Mouse (Mus musculus) MEL-GATA-1-ER (cell line): Measurements from ENCODE around the gene Cbwd1.

Experiments
- DNase-seq: peaks from one replicate; pipeline ENCODE4 v3.0.0-alpha.2; 2012; ENCODE audit warnings: low read depth; ENCODE audit errors: extremely low read depth

The Cbwd1 gene

GRCm38 (mm10) chr19:24961172-24961962, at the start of gene Cbwd1:
Gene Cbwd1 (minus strand): TSS chr19:24961610.
- peak; percentile 91 for DNase-seq

DNA sequence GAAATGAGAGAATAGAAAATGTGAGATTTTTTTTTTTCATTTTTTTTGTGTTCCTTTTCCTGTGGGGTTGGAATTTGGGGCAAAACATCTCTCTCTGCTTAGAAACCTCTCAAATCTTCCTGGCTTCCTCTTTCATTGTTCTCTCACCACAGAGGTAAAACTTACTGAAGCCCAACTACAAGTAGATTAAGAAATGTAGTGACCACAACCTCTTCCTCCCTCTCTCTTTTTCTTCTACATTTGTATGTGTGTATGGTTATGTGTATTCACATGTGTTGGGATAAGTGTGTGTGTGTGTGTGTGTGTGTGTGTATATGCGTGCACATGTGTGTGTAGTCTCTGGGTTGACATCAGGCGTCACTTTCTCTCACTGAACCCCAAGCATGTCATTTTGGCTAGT, 47.1 kb upstream of the Cbwd1 start:
- no peak for DNase-seq

DNA sequence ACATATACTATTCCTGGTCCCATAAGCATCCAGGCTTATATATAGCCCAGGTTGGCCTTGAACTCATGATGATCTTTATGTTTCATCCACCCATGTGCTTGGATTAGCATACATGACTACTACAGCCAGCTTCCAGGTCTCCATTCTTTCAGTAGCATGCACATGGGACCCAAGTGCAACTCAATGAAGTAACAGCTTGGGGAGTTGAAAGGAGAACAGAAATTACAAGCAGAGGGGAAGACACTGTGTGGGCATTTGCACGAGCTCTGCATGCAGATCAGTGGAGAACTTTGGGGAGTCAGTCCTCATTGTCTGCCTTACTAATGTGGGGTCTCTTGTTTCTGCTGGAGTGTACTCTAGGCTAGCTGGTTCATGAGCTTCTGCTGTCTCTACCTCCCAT, 45.3 kb upstream of the Cbwd1 start:
- no peak for DNase-seq

DNA sequence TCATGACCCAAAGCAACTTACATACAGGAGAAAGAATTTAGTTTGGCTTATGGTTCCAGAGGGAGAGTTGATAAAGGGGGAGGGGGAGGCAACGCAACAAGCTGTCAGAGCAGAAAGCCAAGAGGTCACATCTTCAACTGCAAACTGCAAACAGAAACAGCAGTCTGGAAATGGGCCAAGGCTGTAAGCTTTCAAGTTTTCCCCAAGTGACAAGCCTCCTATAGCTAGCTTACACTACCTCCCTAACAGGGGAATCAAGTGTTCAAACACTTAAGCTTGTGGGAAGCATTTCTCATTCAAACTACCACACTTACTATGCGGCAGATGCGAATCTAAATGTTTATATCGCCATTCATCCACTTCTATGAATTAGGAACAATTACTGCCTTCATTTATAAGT, 42.4 kb upstream of the Cbwd1 start:
- DNase-seq, result no peak

DNA sequence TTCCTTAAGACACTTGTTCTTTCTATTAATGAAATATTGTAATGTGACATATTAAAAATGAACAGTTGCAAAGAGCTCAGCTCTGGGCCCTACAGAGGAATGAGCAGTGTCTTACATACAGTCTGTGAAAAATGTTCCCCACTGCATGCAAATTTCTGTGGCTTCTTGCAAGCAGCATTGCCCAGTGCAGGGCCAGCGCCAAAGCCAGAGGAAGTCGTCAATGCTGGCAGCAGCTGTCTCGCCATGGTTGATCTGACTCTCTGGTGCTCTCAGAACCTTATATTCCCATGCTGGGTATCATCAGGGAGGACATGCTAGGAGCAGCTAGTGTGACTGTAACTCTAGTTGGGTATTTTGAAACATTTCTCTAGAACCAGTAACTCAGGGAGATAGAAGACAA, 41.4 kb upstream of the Cbwd1 start:
- DNase-seq, result no peak

DNA sequence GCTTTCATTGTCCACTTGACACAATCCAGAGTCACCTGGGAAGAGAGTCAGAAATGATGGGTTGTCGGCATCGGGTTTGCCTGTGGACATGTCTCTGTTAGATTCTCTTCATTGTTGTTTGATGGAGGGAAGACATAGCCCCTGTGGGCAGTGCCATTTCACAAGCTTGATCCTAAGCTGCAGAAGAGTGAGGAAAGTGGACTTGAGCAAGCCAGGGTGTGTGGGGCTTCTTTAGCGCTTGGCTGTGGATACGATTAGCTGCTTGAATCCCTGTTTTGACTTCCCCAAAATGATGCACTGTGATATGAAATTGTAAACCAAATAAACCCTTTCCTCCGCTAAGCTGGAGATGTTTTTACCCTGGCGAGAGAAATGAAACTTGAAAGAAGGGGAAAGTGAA, 40.6 kb upstream of the Cbwd1 start:
- no peak for DNase-seq

- no peak for DNase-seq
Observed at GRCm38 (mm10) chr19:25000153-25000552, 38.7 kb upstream of the Cbwd1 start.

- DNase-seq, result peak; percentile 55
Observed at GRCm38 (mm10) chr19:24999201-24999886, 37.9 kb upstream of the Cbwd1 start, which contains the start of gene Dock8. Gene Dock8 (plus strand): TSS chr19:24999534.

DNA sequence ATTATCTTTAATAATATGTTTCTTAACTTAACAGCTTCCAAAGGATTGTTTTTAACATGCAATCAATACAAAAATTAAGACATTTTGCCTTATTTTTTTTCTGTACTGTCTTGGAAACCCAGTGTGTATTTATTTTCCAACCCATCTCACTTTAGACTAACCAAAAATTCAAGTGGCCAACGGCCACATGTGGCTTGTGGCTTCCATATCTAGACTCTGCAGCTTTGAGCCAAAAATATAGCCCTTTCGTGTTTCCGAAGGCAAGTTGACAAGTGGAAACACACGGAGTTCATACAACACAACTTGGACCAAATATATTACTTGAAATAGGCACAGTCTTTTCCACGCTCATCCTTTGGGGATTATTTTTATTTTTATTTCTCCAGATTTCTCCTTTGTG, 37.2 kb upstream of the Cbwd1 start:
- peak; percentile 80 for DNase-seq

DNA sequence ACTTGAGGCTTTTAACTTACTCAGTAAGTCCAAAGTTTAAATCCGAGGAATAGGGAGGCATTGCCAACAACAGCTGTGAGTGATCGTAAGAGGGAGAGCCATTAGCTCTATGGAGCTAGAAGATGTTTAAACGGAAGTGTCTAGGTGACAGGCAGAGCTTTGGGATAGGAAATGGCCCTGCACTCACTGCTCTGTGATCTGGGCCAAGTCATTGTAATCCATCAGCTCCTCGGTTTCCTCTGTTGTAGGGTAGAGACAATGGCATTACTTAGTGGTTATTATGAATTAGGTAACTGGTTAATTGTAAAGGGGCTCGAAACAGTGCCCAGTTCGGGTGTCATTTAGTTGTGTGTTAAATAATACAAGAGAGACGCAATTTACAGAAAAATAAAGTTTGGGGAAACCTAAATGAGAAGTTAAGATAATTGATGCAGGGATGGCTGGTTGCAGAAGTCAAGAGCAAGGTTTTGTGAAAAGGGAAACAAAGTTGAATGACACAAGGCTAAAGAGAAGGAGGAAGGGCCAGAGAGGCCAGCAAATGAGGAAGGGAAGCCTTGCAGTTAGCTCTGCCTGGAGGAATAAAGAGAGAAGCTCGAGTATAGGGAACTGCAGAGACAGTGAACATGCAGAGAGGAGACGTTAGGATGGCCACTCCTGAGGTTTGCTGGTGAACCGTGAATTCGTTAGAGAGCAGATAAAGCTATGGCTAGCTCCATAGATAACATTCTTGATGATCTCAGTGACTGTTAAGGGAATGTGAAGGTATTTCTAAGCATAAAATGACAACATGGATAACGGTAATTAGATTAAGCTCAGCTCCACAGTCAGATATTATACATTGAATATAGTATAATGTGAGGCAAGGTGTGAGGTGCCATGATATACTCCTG, 35.6 kb upstream of the Cbwd1 start:
- peak; percentile 65 for DNase-seq

DNA sequence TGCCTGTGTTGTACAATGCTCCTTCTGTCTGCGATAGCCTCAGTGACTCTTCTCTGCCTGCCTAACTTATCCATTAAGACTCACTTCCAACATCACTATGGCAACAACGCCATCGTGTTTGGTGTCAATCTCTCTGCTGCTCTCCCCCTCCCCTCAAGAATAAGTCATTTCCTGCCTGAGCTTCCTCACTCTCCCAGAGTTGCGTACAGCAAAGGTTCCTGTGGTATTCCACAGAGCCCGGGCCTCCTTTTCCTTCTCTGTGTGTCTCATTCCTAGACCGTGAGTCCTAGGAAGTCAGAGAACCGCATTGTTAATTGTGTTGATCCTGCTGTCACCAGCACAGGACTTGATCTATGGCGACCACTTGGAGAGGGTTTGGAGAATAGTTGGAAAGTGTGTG, 33.5 kb upstream of the Cbwd1 start:
- no peak for DNase-seq

DNA sequence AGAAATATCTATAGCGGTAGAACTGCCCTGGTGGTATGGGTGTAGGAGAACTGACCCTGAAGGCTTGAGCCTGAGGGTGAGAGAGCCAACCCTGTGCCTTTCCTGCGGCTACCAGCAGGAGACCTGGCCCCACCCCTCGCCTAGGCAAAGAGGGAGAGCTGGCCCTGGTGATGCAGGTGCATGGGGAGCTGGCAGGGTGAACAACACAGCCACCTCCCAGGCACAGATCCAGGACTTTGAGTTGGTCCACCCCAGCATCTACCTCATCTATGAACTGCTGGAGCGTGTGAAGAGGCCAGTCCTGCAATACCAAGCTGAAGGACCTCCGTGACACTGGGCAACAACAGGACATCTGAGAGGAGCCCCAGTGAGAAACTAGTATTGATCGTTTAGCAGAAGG, 32.1 kb upstream of the Cbwd1 start:
- no peak for DNase-seq

DNA sequence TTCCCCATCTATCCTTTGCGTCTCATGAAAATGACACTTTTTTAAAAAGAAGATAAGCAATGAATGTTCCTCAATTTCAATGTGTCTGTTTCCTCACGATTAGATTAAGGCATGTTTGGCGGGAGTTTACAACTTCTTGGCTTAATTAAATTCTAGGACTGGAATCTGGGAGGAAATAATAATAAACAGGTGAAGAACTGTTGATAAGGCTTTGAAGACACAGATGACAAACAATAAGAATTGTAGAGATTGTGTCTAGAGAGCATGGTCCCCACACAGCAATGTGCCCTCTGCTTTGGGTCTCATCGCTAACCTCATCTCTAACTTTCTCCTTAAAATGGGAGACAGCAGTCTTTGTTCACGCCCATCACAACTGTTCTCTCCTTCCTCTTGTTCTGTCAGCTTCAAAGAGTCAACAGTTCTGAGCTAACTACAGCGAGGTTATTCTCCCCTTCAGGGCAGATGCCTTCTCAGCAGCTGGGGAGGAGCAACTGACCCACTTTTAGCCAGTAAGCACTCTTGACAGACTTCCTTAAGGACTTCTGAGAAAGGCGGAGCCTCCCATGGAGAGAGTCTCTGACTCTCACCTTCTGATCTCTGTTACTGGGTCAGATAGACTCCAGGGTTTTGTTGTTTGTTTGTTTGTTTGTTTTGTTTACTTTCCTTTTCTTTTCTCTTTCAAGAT, 28.9 kb upstream of the Cbwd1 start:
- peak; percentile 97 for DNase-seq

DNA sequence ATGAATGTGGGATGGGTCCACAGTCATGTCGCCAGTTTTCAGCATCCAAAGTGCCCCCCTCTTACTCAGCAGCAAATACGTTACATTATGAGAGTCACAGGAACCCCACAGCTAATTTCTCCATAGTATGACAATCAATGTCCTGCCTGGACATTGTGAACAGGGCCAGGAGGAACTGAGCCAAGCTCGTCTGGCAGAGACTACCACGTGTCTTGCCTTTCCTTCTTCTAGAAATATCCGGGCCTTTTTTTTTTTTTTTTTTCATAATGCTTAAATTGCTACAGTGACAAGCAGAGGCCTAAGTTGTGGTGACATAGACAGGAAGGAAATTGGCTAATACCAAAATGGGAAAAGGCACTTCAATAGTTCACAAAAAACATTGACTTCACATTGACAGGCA, 27.4 kb upstream of the Cbwd1 start:
- no peak for DNase-seq

- DNase-seq, result no peak
Observed at GRCm38 (mm10) chr19:24987355-24987754, 25.9 kb upstream of the Cbwd1 start.

- no peak for DNase-seq
Observed at GRCm38 (mm10) chr19:24985045-24985444, 23.6 kb upstream of the Cbwd1 start.

- DNase-seq, result no peak
Observed at GRCm38 (mm10) chr19:24983857-24984498, 22.6 kb upstream of the Cbwd1 start.

DNA sequence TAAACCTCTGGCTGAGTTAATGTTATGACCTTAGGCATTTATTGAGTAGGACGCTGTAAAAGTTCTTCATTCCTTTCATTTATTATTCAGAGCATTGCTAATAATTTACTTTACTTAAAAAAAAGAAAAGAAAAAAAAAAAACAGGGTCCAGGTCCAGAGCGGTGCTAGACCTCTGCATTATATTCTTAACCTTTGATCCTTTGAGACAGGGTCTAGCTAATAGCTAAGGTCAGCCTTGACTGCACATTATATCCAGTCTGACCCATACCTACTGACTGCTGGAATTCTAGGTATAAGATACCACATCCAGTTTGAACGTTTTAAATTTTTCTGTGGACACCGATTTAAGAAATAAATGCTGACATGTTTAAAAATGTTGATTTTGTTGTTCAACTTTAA, 21.6 kb upstream of the Cbwd1 start:
- no peak for DNase-seq

GRCm38 (mm10) chr19:24981294-24981693, 19.9 kb upstream of the Cbwd1 start:
- DNase-seq, result no peak

DNA sequence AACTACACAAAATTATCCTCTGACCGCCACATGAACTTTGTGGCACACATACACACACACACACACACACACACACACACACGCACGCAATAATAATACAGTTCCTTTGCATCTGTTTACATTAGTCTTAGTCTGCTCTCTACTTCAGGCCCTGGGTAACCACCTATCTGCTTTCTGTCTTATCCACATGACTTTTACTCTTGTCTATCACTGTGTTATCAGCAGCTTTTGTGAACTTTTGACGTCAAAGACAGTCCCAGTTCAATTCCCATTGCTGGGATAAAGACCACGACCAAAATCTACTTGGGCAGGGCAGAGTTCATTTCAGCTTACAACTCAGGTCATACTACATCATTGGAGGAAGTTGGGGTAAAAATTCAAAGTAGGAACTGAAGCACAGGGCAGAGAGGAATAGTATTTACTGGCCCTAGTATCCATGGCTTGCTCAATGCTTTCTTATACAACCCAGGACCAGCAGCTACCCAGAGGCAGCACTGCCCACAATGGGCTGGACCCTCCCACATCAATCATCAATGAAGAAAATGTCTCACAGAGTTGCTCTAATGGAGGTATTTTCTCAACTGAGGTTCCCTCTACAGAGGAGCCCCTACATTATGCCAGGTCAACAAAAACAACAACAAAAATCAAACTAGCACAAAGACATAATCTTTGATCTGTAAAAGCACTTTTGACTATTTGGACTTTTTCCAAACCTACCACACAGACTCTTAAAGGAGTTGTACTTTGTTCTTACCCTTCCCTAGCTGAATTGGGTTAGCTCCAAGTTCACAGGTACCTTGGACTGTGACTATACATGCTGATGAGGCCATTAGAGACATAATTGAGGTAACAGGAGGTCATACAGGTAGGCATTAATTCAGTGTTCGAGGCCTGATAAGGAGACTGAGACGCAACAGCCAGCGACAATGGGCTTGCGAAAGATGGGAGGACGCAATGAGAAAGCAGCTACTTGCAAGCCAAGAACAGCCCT, 17.7 kb upstream of the Cbwd1 start:
- no peak for DNase-seq
